Mouse (Mus musculus) liver, postnatal 0 days (tissue): Measurements from ENCODE around the gene Sec14l2.

Source experiments
- CTCF ChIP-seq: sonication (generic); IDR thresholded peaks from 2 replicates; pipeline ENCODE4 v1.5.1; 2016; ENCODE audit warnings: antibody characterized with exemption, low read depth
- EP300 ChIP-seq: IDR thresholded peaks from 2 replicates; pipeline ENCODE4 v1.6.1; 2016; ENCODE audit warnings: antibody characterized with exemption, low read depth, mild to moderate bottlenecking

DNA sequence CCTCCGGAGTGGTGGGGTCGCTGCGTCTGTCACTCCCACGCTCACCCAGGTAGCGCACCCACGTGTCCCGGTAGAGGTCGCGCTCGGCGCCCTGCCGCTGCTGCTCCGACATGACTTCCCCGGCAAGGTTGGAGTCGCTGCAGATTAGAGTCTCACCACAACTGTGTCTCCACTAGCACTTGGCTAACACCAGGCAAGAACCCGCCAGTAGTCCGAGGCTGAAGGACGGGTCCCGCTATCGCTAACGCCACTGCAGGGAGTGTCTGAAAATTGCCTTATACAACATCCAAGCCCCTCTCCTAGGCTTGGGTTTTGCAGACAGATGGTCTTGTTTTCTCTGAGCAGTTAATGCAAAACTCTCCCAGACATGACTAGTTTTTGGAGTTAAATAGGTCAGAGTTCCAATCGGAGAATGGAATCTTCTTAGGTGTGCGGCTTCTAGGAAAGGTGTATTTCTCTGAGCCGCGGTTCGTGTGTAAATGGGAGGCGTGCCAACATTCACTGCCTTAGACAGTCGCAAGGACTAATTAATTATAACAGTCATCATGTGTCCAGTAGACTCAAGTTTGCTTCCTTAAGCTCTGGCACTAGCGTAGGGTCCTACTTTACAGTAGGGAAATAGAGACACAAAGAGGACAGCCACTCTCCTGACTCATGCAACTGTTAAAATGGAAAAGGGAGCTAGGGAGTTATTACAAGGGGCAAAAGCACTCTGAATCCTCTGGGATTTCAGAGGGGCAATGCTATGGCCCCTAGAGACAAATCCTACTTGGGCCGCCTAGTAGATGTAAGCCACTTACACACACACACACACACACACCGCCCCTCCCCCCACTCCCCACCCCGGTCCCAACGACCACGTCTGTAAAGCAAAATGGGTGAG is 27.8 kb downstream of the Sec14l2 start, which contains the start of gene Mtfp1:
- peak; percentile 35; the same call in 1 of the 2 replicates for TF ChIP-seq CTCF
- TF ChIP-seq EP300: no peak
